ENCODE assay signal across 8 mouse cellular contexts in genomic region chr5:121385461-121386119, GRCm38 (mm10). TPM values are rescaled to one million over a fixed set of nuclear protein-coding genes. Genes with fewer than 3 reads are reported as not detected.
DNase-seq lines count a peak whose midpoint lies in the region; ATAC-seq and TF ChIP-seq lines count a peak whose summit lies in the region.

Trafd1 (minus strand) TSS chr5:121385632.

- peak; percentile 96 for ATAC-seq in forebrain, embryonic 11.5 days (replicated peaks; ENCODE audit: low FRiP score)
- peak; percentile 92 for ATAC-seq in heart, embryonic 16.5 days (replicated peaks; ENCODE audit: extremely low read depth, insufficient read depth, low FRiP score)
- peak; percentile 93 for ATAC-seq in liver, embryonic 16.5 days (ENCODE audit: low read depth)
- peak; percentile 98 for ATAC-seq in neural tube, embryonic 13.5 days (ENCODE audit: low read depth)

- no peak for TF ChIP-seq CTCF in testis, adult 2 months (IDR thresholded peaks at IDR 0.05; ENCODE audit: control insufficient read depth, insufficient read depth, insufficient replicate concordance, low read depth, low read length)

- H3K9ac ChIP-seq in forebrain, embryonic 11.5 days (ENCODE audit: low read length) = peak within 1 kb of the TSS; percentile 77
- peak within 1 kb of the TSS; percentile 90 for H3K9ac ChIP-seq in heart, embryonic 16.5 days (ENCODE audit: low read length)
- peak within 1 kb of the TSS; percentile 77 for H3K9ac ChIP-seq in liver, embryonic 16.5 days (ENCODE audit: low read depth, low read length)
- peak within 1 kb of the TSS; percentile 91 for H3K9ac ChIP-seq in neural tube, embryonic 13.5 days

- H3K27me3 ChIP-seq in forebrain, embryonic 11.5 days (ENCODE audit: control insufficient read depth, insufficient read depth, low read length) = peaks cover 4% of the 10 kb centered on the region; the same call in 1 of the 2 replicates
- no peaks in the 10 kb centered on the region for H3K27me3 ChIP-seq in heart, embryonic 16.5 days (ENCODE audit: control insufficient read depth, insufficient read depth, low read length)
- no peaks in the 10 kb centered on the region for H3K27me3 ChIP-seq in liver, embryonic 16.5 days (ENCODE audit: control insufficient read depth, insufficient read depth, low read depth, low read length)
- no peaks in the 10 kb centered on the region; the same call in 1 of the 2 replicates for H3K27me3 ChIP-seq in neural tube, embryonic 13.5 days
- no peaks in the 10 kb centered on the region for H3K27me3 ChIP-seq in testis, adult 2 months (ENCODE audit: control insufficient read depth, insufficient read depth, low read length)

- peak within 1 kb of the TSS; percentile 67 for H3K4me2 ChIP-seq in forebrain, embryonic 11.5 days (ENCODE audit: low read depth, low read length, severe bottlenecking)
- H3K4me2 ChIP-seq in heart, embryonic 16.5 days (ENCODE audit: low read depth, low read length) = peak within 1 kb of the TSS; percentile 76
- H3K4me2 ChIP-seq in liver, embryonic 16.5 days (ENCODE audit: low read depth, low read length) = peak within 1 kb of the TSS; percentile 82
- H3K4me2 ChIP-seq in neural tube, embryonic 13.5 days = peak within 1 kb of the TSS; percentile 61

- H3K36me3 ChIP-seq in forebrain, embryonic 11.5 days (ENCODE audit: control insufficient read depth, insufficient read depth, low read length) = peaks cover 5% of the 10 kb centered on the region; the same call in 1 of the 2 replicates
- H3K36me3 ChIP-seq in heart, embryonic 16.5 days (ENCODE audit: control insufficient read depth, insufficient read depth) = peaks cover 12% of the 10 kb centered on the region
- H3K36me3 ChIP-seq in liver, embryonic 16.5 days (ENCODE audit: control insufficient read depth, insufficient read depth) = peaks cover 4% of the 10 kb centered on the region
- H3K36me3 ChIP-seq in neural tube, embryonic 13.5 days = peaks cover 17% of the 10 kb centered on the region
- peaks cover 6% of the 10 kb centered on the region for H3K36me3 ChIP-seq in testis, adult 2 months (ENCODE audit: control insufficient read depth, insufficient read depth, low read length)

- peak; percentile 76 to 79 for DNase-seq in CD8-positive naive resting alpha-beta T cell, adult 2 months (ENCODE audit: low read depth in 2 of 2, low spot score in 2 of 2)
- peak; percentile 89 for DNase-seq in c-Kit-positive CD71-negative TER-119-negative erythroid progenitor cells, embryonic 14.5 days (ENCODE audit: low read depth)
- DNase-seq in forebrain, embryonic 11.5 days (ENCODE audit: low spot score) = peak; percentile 96
- DNase-seq in kidney, postnatal 4 days = peak; percentile 95 to 98

- WGBS in forebrain, embryonic 11.5 days = under 1% methylated on average over 30 of the region's 45 CpGs
- under 1% methylated on average over 37 of the region's 45 CpGs for WGBS in heart, embryonic 16.5 days
- under 1% methylated on average over 36 of the region's 45 CpGs for whole genome bisulfite sequencing in liver, embryonic 16.5 days (ENCODE audit: insufficient replicate concordance)
- under 1% methylated on average over 41 of the region's 45 CpGs for WGBS in neural tube, embryonic 13.5 days

- no peaks in the 10 kb centered on the region for H3K9me3 ChIP-seq in forebrain, embryonic 11.5 days (ENCODE audit: control insufficient read depth, low read length)
- H3K9me3 ChIP-seq in heart, embryonic 16.5 days (replicated peaks; ENCODE audit: control insufficient read depth, low read length) = peaks cover 5% of the 10 kb centered on the region
- no peaks in the 10 kb centered on the region for H3K9me3 ChIP-seq in liver, embryonic 16.5 days (replicated peaks; ENCODE audit: control insufficient read depth, low read length)
- no peaks in the 10 kb centered on the region; the same call in 1 of the 2 replicates for H3K9me3 ChIP-seq in neural tube, embryonic 13.5 days

- H3K4me1 ChIP-seq in forebrain, embryonic 11.5 days (replicated peaks; ENCODE audit: control insufficient read depth, insufficient read depth, low read length) = peaks cover 8% of the 10 kb centered on the region; the same call in 1 of the 2 replicates
- peaks cover 17% of the 10 kb centered on the region for H3K4me1 ChIP-seq in heart, embryonic 16.5 days (ENCODE audit: control insufficient read depth, insufficient read depth, low read length)
- H3K4me1 ChIP-seq in liver, embryonic 16.5 days (ENCODE audit: control insufficient read depth, low read depth, low read length) = peaks cover 15% of the 10 kb centered on the region
- H3K4me1 ChIP-seq in neural tube, embryonic 13.5 days (replicated peaks) = peaks cover 32% of the 10 kb centered on the region
- peaks cover 13% of the 10 kb centered on the region for H3K4me1 ChIP-seq in testis, adult 2 months (ENCODE audit: control insufficient read depth, insufficient read depth, low read length)

- H3K4me3 ChIP-seq in forebrain, embryonic 11.5 days (ENCODE audit: low read depth, low read length) = peak within 1 kb of the TSS; percentile 75
- peak within 1 kb of the TSS; percentile 85 for H3K4me3 ChIP-seq in heart, embryonic 16.5 days (ENCODE audit: low read length)
- peak within 1 kb of the TSS; percentile 71 for H3K4me3 ChIP-seq in liver, embryonic 16.5 days (ENCODE audit: low read depth, low read length)
- H3K4me3 ChIP-seq in neural tube, embryonic 13.5 days = peak within 1 kb of the TSS; percentile 80
- peak within 1 kb of the TSS; percentile 97 for H3K4me3 ChIP-seq in testis, adult 2 months (ENCODE audit: control insufficient read depth, low read depth, low read length)

- H3K27ac ChIP-seq in forebrain, embryonic 11.5 days (ENCODE audit: low read depth, low read length) = peak within 1 kb of the TSS; percentile 46; the same call in 1 of the 2 replicates
- H3K27ac ChIP-seq in heart, embryonic 16.5 days (ENCODE audit: low read length) = peak within 1 kb of the TSS; percentile 97
- H3K27ac ChIP-seq in liver, embryonic 16.5 days (ENCODE audit: low read length) = peak within 1 kb of the TSS; percentile 91
- H3K27ac ChIP-seq in neural tube, embryonic 13.5 days (replicated peaks) = peak within 1 kb of the TSS; percentile 88
- H3K27ac ChIP-seq in testis, adult 2 months (ENCODE audit: control insufficient read depth, insufficient read depth, low read depth, low read length) = peak within 1 kb of the TSS; percentile 99

- peak; percentile 71 for TF ChIP-seq POLR2A in testis, adult 2 months (IDR thresholded peaks at IDR 0.05; ENCODE audit: control insufficient read depth, low read depth, low read length)

RNA-seq across cellular contexts. Expression of gene Trafd1, which starts in this region (rescaled TPM):
- polyA plus RNA-seq in forebrain, embryonic 11.5 days (2014; fragmentation: Nextera tagmentation; extraction: Ambion mirVana) = 78.5 and 84.6 TPM in 2 replicates
- 85.0 and 86.3 TPM in 2 replicates for polyA plus RNA-seq in heart, embryonic 16.5 days (2015; fragmentation: Nextera tagmentation; extraction: Ambion mirVana)
- polyA plus RNA-seq in liver, embryonic 16.5 days (2015; fragmentation: Nextera tagmentation; extraction: Ambion mirVana) = 24.5 and 24.8 TPM in 2 replicates
- polyA plus RNA-seq in neural tube, embryonic 13.5 days (2015; fragmentation: Nextera tagmentation; extraction: Ambion mirVana) = 119 and 130 TPM in 2 replicates
- 334 and 348 TPM in 2 replicates for polyA plus RNA-seq in testis, adult 2 months (2012; rRNA removed)

Comparison
In these comparisons a context has a peak if more than half of its experiments do, and no peak if none do; other contexts are left out.
1. Peak in every context shown above with its lines: DNase-seq, ATAC-seq, H3K4me3 ChIP-seq and H3K27ac ChIP-seq.
2. H3K27ac ChIP-seq: peak in every context shown above with its lines; median percentile 99 in testis, adult 2 months; 97 in heart, embryonic 16.5 days; 91 in liver, embryonic 16.5 days; 88 in neural tube, embryonic 13.5 days; 46 in forebrain, embryonic 11.5 days.